26 mouse cellular contexts compared by ENCODE assay signal in the genomic region with DNA sequence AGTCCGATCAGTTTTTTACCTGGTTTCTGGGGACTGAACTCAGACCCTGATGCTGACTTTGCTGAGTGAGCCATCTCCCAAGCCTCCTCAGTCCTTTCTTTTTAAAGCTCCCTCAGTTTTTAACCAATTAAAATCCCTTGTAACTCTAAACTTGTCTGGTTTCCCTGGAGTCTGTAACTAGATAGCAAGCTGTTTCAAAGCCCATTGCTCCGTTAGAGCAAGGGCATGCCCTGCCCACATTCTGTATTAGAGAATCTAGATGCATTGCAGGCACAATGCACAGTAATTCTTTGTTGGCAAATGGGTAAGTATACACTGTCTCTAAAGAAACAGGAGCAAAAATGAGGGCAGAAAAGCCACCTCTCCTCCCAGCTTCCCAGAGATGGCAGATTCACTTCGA.
DNase-seq lines count a peak whose midpoint lies in the region; ATAC-seq lines count a peak whose summit lies in the region.
"Had no signal": no experiment of that assay in that cellular context is flagged by ENCODE, and none has a peak within 500 bp of the region (broad histone marks: within the 10 kb centered on the region; RNA-seq: fewer than 3 reads in every experiment).

No protein-coding gene starts in this region.

- H3K9me3 ChIP-seq in embryonic facial prominence, embryonic 11.5 days (replicated peaks; ENCODE audit: control insufficient read depth, low read length): no peaks in the 10 kb centered on the region
- no peaks in the 10 kb centered on the region for H3K9me3 ChIP-seq in embryonic facial prominence, embryonic 10.5 days
- no peaks in the 10 kb centered on the region for H3K9me3 ChIP-seq in kidney, embryonic 15.5 days (replicated peaks)
- no peaks in the 10 kb centered on the region for H3K9me3 ChIP-seq in embryonic facial prominence, embryonic 14.5 days (ENCODE audit: control insufficient read depth, low read length)
- H3K9me3 ChIP-seq: embryonic facial prominence, embryonic 13.5 days; forebrain, embryonic 10.5 days; forebrain, embryonic 13.5 days; hindbrain, embryonic 10.5 days; hindbrain, embryonic 13.5 days had no signal

- no peak for ATAC-seq in embryonic facial prominence, embryonic 11.5 days (replicated peaks; ENCODE audit: insufficient number of reproducible peaks, low FRiP score, low TSS enrichment, low read depth)
- ATAC-seq in kidney, embryonic 15.5 days (replicated peaks; ENCODE audit: low FRiP score): peak; percentile 64
- ATAC-seq in embryonic facial prominence, embryonic 14.5 days (ENCODE audit: low read depth): peak; percentile 50; the same call in 1 of the 2 replicates
- ATAC-seq: activated CD4-positive, CD25-positive, alpha-beta regulatory T cell, adult 4 months; CD4-positive, CD25-positive, alpha-beta regulatory T cell, adult 4 months; forebrain, embryonic 13.5 days; forebrain, embryonic 16.5 days; hindbrain, embryonic 16.5 days; intestine, embryonic 16.5 days had no signal

- WGBS in embryonic facial prominence, embryonic 11.5 days: 45% methylated on average over 3 of the region's 3 CpGs
- 48% methylated on average over 3 of the region's 3 CpGs for WGBS in embryonic facial prominence, embryonic 10.5 days
- 37% methylated on average over 3 of the region's 3 CpGs for WGBS in kidney, embryonic 15.5 days
- WGBS in embryonic facial prominence, embryonic 14.5 days: 32% methylated on average over 3 of the region's 3 CpGs

- no peaks in the 10 kb centered on the region for H3K4me1 ChIP-seq in embryonic facial prominence, embryonic 11.5 days (ENCODE audit: control insufficient read depth, insufficient read depth, low read length)
- H3K4me1 ChIP-seq in embryonic facial prominence, embryonic 10.5 days: peaks cover 35% of the 10 kb centered on the region
- 0 out of 2 replicates have a peak, but pooled peaks cover 9% of the 10 kb centered on the region for H3K4me1 ChIP-seq in kidney, embryonic 15.5 days
- H3K4me1 ChIP-seq in embryonic facial prominence, embryonic 14.5 days (ENCODE audit: control insufficient read depth, insufficient read depth, low read length): 0 out of 2 replicates have a peak, but pooled peaks cover 6% of the 10 kb centered on the region

- H3K27me3 ChIP-seq in embryonic facial prominence, embryonic 11.5 days (ENCODE audit: control insufficient read depth, insufficient read depth, low read length): no peaks in the 10 kb centered on the region
- no peaks in the 10 kb centered on the region for H3K27me3 ChIP-seq in embryonic facial prominence, embryonic 10.5 days (replicated peaks; ENCODE audit: low read depth, poor library complexity, severe bottlenecking)
- no peaks in the 10 kb centered on the region for H3K27me3 ChIP-seq in kidney, embryonic 15.5 days
- H3K27me3 ChIP-seq in embryonic facial prominence, embryonic 14.5 days (replicated peaks; ENCODE audit: control insufficient read depth, insufficient read depth, low read length): no peaks in the 10 kb centered on the region
- H3K27me3 ChIP-seq: embryonic facial prominence, embryonic 13.5 days; forebrain, embryonic 13.5 days; hindbrain, embryonic 13.5 days had no signal

- H3K4me2 ChIP-seq in embryonic facial prominence, embryonic 11.5 days (ENCODE audit: low read depth, low read length): no peak overlapping the region
- H3K4me2 ChIP-seq in kidney, embryonic 15.5 days: no peak overlapping the region
- H3K4me2 ChIP-seq in embryonic facial prominence, embryonic 14.5 days (ENCODE audit: low read depth, low read length): no peak overlapping the region
- H3K4me2 ChIP-seq: embryonic facial prominence, embryonic 13.5 days; forebrain, embryonic 13.5 days; heart, embryonic 11.5 days; hindbrain, embryonic 13.5 days had no signal

- H3K4me3 ChIP-seq in embryonic facial prominence, embryonic 11.5 days (ENCODE audit: low read depth, low read length): no peak overlapping the region
- H3K4me3 ChIP-seq in embryonic facial prominence, embryonic 10.5 days: no peak overlapping the region
- H3K4me3 ChIP-seq in kidney, embryonic 15.5 days (replicated peaks): no peak overlapping the region
- H3K4me3 ChIP-seq in embryonic facial prominence, embryonic 14.5 days (ENCODE audit: low read depth, low read length): no peak overlapping the region
- H3K4me3 ChIP-seq: embryonic facial prominence, embryonic 13.5 days; forebrain, embryonic 10.5 days; forebrain, embryonic 13.5 days; hindbrain, embryonic 10.5 days; hindbrain, embryonic 13.5 days had no signal

- H3K27ac ChIP-seq in embryonic facial prominence, embryonic 11.5 days (replicated peaks; ENCODE audit: low read depth, low read length): no peak overlapping the region
- no peak overlapping the region for H3K27ac ChIP-seq in embryonic facial prominence, embryonic 10.5 days (replicated peaks)
- H3K27ac ChIP-seq in kidney, embryonic 15.5 days: no peak overlapping the region
- H3K27ac ChIP-seq in embryonic facial prominence, embryonic 14.5 days (replicated peaks; ENCODE audit: low read depth, low read length): no peak overlapping the region
- H3K27ac ChIP-seq: embryonic facial prominence, embryonic 13.5 days; forebrain, embryonic 10.5 days; forebrain, embryonic 13.5 days; hindbrain, embryonic 10.5 days; hindbrain, embryonic 13.5 days had no signal

- DNase-seq in embryonic facial prominence, embryonic 11.5 days (ENCODE audit: low spot score): peak; percentile 54
- DNase-seq in embryonic facial prominence, embryonic 10.5 days (ENCODE audit: low spot score): no peak
- no peak for DNase-seq in kidney, adult 18-20 months
- peak; percentile 12 for DNase-seq in Muller cell, postnatal 12 days (ENCODE audit: inconsistent ontology term)
- peak; percentile 55 for DNase-seq in embryonic facial prominence, embryonic 14.5 days (ENCODE audit: low spot score)
- DNase-seq: adrenal gland, adult 8-10 months; adrenal gland, postnatal 25 days; cerebellum, adult 11-12 months; cerebellum, adult 8-10 months; cerebellum, postnatal 10 days; cerebellum, postnatal 36 days; gastrocnemius, postnatal 10 days; gastrocnemius, postnatal 36 days; heart, postnatal 36 days had no signal

- no peak overlapping the region for H3K9ac ChIP-seq in embryonic facial prominence, embryonic 11.5 days (replicated peaks; ENCODE audit: low read length)
- H3K9ac ChIP-seq in kidney, embryonic 15.5 days: no peak overlapping the region
- H3K9ac ChIP-seq in embryonic facial prominence, embryonic 14.5 days (ENCODE audit: low read depth, low read length): no peak overlapping the region
- H3K9ac ChIP-seq: embryonic facial prominence, embryonic 13.5 days; forebrain, embryonic 13.5 days; hindbrain, embryonic 13.5 days had no signal

- no peaks in the 10 kb centered on the region for H3K36me3 ChIP-seq in embryonic facial prominence, embryonic 11.5 days (replicated peaks; ENCODE audit: control insufficient read depth, insufficient read depth, low read depth, low read length)
- no peaks in the 10 kb centered on the region for H3K36me3 ChIP-seq in embryonic facial prominence, embryonic 10.5 days (replicated peaks)
- no peaks in the 10 kb centered on the region for H3K36me3 ChIP-seq in kidney, embryonic 15.5 days
- no peaks in the 10 kb centered on the region for H3K36me3 ChIP-seq in embryonic facial prominence, embryonic 14.5 days (ENCODE audit: control insufficient read depth, insufficient read depth, low read length)
- H3K36me3 ChIP-seq: embryonic facial prominence, embryonic 13.5 days; forebrain, embryonic 10.5 days; hindbrain, embryonic 10.5 days; hindbrain, embryonic 13.5 days had no signal

Comparison
In these comparisons a context has a peak if more than half of its experiments do, and no peak if none do; other contexts are left out.
1. DNase-seq: peak in embryonic facial prominence, embryonic 11.5 days (single experiment), Muller cell, postnatal 12 days (single experiment) and embryonic facial prominence, embryonic 14.5 days (single experiment); none in embryonic facial prominence, embryonic 10.5 days (single experiment) and kidney, adult 18-20 months (single experiment).